Mouse (Mus musculus): ENCODE data around the gene Gtf2a2. TPM values are rescaled to one million over a fixed set of nuclear protein-coding genes. Genes with fewer than 3 reads are reported as not detected.

Gene Gtf2a2
- polyA plus RNA-seq, 1 experiment from 2014 or later = 208 TPM

Other genes starting within 250 kb of the Gtf2a2 start
- gene Bnip2, start 23.1 kb upstream of the Gtf2a2 start, polyA plus RNA-seq (2015; fragmentation: Nextera tagmentation; extraction: Ambion mirVana) = 104 and 105 TPM in 2 replicates
- not detected in 2 replicates for gene Gcnt3, start 25.5 kb downstream of the Gtf2a2 start, polyA plus RNA-seq (2015; fragmentation: Nextera tagmentation; extraction: Ambion mirVana)
- gene Fam81a, start 130.0 kb downstream of the Gtf2a2 start, polyA plus RNA-seq (2015; fragmentation: Nextera tagmentation; extraction: Ambion mirVana) = 10.5 TPM in 2 replicates
- 5.1 and 5.9 TPM in 2 replicates for gene Myo1e, start 194.8 kb downstream of the Gtf2a2 start, polyA plus RNA-seq (2015; fragmentation: Nextera tagmentation; extraction: Ambion mirVana)

All from forebrain, embryonic 15.5 days (tissue).